ENCODE assay signal across 14 mouse cellular contexts in genomic region chr1:65820771-65821170, GRCm38 (mm10).
DNase-seq lines count a peak whose midpoint lies in the region.
"Had no signal": no experiment of that assay in that cellular context is flagged by ENCODE, and none has a peak within 500 bp of the region (broad histone marks: within the 10 kb centered on the region; RNA-seq: fewer than 3 reads in every experiment).

No protein-coding gene starts in this region.

- intact Hi-C loops in left cerebral cortex, postnatal 4 days (cut with DNase I): no loop called here

- peak; percentile 2 for DNase-seq in left cerebral cortex, postnatal 4 days
- DNase-seq in left cerebral cortex, adult 18-20 months (ENCODE audit: low spot score in 2 of 2): no peak
- DNase-seq in cerebellum, adult 8-10 months: peak; percentile 48
- peak; percentile 54 to 70 for DNase-seq in cerebellum, postnatal 14 days
- DNase-seq in testis, postnatal 10 days (ENCODE audit: low spot score): no peak
- DNase-seq in adipocyte (ENCODE audit: low spot score): no peak
- DNase-seq in kidney, postnatal 25 days: no peak
- DNase-seq: adrenal gland, adult 2 months; adrenal gland, postnatal 25 days; forebrain, postnatal 0 days; gastrocnemius, postnatal 14 days; heart, adult 2 months; heart, postnatal 14 days; kidney, adult 18-20 months had no signal

Comparison
In these comparisons a context has a peak if more than half of its experiments do, and no peak if none do; other contexts are left out.
1. DNase-seq: peak in left cerebral cortex, postnatal 4 days (single experiment), cerebellum, adult 8-10 months (single experiment) and cerebellum, postnatal 14 days (2 of 2); none in left cerebral cortex, adult 18-20 months (0 of 2), testis, postnatal 10 days (single experiment), adipocyte (single experiment) and kidney, postnatal 25 days (0 of 2).